Mouse (Mus musculus) B cell, adult 62 days (primary cell): ENCODE data around the gene 1110059E24Rik. TPM values are rescaled to one million over a fixed set of nuclear protein-coding genes. Genes with fewer than 3 reads are reported as not detected.

Experiments
- total RNA-seq: library from RNA; stranded (reverse); gene quantifications from 4 replicates; pipeline ENCODE4 v1.2.4, GENCODE M21; 2023

Gene 1110059E24Rik
- 124 to 144 TPM (median 130 TPM) in 4 replicates for total RNA-seq

GRCm38 (mm10) chr19:21652285-21653171 is at the start of gene 1110059E24Rik:
TSS of gene 1110059E24Rik (minus strand) at chr19:21652976.

DNA sequence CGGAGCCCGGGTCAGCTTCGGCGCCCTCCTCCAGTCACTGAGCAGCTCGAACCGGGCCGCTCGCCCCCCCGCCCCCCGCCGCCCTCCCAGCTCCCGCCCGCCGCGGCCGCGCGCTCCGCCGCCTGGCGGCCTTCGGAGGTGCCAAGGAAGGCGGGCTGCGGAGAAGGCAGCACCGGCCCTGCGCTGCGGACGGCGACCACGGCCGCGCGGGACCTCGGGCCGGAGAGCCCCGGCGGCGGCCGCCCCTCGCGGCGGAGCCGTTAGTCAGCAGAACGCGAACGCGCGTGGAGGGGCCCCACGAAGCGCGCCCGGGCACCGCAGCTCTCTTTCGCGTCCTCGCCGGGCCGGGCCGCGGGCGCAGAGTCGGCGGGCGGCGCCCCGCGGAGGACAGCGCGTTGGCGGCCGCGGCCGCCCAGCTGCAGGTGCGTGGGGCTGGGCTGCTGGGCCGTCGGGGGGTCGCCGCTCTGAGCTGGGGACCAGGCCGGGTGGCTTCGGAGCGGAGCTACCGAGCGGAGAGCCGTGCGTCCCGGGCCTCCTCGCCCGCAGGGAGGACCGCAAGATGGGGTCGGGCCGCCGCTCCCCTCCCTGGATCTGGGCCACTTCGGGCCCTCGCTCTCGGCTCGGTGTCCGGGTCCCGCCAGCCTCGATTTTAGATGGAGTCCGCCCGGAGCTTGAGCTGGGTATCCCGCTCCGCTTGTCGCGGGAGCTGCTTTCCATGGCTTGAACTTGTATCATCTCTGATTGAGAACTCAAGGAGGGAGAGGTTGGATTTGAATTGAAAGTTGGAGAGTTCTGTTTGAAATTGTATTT is 601 bp upstream of the 1110059E24Rik start, which contains the start of gene Abhd17b:
Gene Abhd17b (plus strand): TSS at position 14 of the 810 bp plus-strand sequence.

Other genes starting within 250 kb of the 1110059E24Rik start
- 0.21 to 0.37 TPM (median 0.26 TPM) in 4 replicates for gene Gda, start 179.5 kb downstream of the 1110059E24Rik start, total RNA-seq
- gene Abhd17b, start 209 bp upstream of the 1110059E24Rik start, total RNA-seq, result 136 to 153 TPM (median 139 TPM) in 4 replicates
- 17.0 to 20.6 TPM (median 18.2 TPM) in 4 replicates for gene Cemip2, start 125.4 kb upstream of the 1110059E24Rik start, total RNA-seq